Mouse (Mus musculus) cerebellum, postnatal 36 days (tissue): ENCODE data around the gene Aldh1a7.
"Not testable (repeated sequence)": the region's sequence is repeated elsewhere in the genome, so short reads cannot be mapped to it uniquely, and the experiment has no call there.

Experiments used
- DNase-seq, 2 experiments: peaks; one replicate each; pipeline ENCODE4 v3.0.0; 2021 to 2022; ENCODE audit warnings: mixed read lengths in 2 of 2

The Aldh1a7 gene

DNA sequence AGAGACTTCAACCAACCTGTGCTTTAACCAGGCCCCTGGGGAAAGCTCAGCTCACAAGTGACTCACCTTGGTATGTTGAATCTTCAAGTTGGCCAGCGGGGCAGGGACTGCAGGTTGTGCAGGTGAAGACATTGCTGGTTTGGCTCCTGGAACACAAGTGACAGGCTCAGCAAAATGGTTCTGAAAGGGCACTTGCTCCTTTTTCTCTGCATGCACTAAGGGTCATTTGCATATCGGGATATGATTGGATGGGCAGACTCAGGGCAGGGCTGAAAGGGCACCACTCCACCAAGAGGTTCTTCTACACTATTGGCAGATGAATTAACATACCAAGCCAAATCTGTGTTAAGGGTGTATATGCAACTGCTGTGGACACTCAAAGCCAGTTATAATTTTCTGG is at the start of gene Aldh1a7:
Aldh1a7 (minus strand) TSS at position 182 of the 400 bp plus-strand sequence.
- DNase-seq: no peak

- DNase-seq: no peak
Observed at GRCm38 (mm10) chr19:20775681-20776080, 48.3 kb upstream of the Aldh1a7 start.

- DNase-seq: peak in 1 of 2 experiments; percentile 2
Observed at GRCm38 (mm10) chr19:20773941-20774340, 46.6 kb upstream of the Aldh1a7 start.

DNA sequence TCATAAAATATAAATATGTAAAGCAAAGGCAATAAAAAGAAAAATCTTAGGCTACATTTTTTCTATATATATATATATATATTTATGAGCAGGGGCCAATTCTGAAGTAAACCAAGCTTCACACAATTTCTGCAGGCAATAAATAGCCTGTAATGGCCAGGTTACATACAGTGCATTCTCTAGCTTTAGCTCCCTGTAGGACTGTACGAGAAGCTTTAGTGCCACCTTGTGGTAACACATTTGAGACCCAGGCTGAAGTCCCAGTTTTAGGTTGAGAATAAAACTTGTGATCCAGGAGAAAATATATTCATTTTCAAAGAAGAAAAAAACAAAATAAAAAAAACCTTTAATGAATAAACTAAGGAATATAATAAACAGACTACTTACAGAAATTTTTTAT is 36.9 kb upstream of the Aldh1a7 start:
- DNase-seq: peak in 1 of 2 experiments; percentile 5

DNA sequence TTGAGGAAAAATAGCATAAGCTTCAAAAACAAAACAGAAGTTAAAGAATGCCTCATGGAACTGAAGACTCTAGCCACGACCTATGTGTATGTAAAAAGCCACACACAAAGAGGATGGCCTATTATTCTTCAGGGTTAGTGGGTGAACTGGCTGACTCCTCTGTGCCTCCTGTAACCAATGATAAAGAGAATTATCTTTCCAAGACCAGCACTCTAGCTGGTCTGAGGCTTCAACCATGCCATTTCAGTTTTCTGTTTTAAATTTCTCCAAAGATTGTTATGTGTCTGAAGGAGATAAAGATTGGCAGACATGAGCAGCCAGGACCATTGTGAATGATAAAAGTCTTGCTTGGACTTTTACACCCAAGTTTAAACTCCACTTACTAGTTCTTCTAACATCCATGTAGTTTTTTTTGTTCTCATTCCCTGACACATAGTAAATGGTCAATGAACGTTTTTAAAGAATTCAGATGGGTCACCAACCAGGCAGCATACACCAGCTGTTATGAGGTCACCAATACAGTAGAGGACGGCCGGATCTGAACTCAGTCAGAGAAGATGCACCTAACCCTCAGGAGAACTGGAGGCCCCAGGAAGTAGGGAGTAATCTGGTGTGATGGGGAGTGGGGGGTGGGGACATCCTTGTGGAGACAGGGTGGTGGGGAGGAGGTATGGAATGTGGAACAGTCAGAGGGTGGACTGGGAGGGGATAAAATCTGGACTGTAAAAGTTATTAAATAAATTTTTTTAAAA is 34.5 kb upstream of the Aldh1a7 start:
- no peak for DNase-seq

GRCm38 (mm10) chr19:20761119-20761518 is 33.8 kb upstream of the Aldh1a7 start:
- DNase-seq: no peak

- DNase-seq: no peak
Observed at GRCm38 (mm10) chr19:20744630-20745029, 17.3 kb upstream of the Aldh1a7 start.

- no peak for DNase-seq
Observed at GRCm38 (mm10) chr19:20728278-20728677, 916 bp upstream of the Aldh1a7 start.

GRCm38 (mm10) chr19:20722913-20723312 is 4.4 kb downstream of the Aldh1a7 start:
- no peak for DNase-seq

- no peak for DNase-seq
Observed at GRCm38 (mm10) chr19:20720298-20720697, 7.1 kb downstream of the Aldh1a7 start.

DNA sequence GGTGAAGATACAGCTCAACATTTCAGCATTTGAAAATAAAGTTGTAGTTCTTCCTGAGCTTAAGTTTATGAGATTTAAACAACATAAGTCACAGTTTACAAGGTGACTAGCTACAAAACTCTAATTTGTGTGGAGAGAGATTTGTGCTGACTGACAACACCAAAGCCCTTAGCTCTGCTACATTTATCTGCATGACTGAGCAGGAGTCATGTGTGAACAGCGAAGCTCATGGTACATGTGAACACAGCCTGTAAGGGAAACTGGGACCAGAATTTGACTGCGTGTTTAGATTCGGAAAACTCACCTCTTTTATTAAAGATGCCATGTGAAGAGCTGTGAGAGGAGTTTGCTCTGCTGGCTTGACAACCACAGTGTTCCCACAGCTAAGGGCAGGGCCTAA is 11.7 kb downstream of the Aldh1a7 start:
- DNase-seq: no peak

- no peak for DNase-seq
Observed at GRCm38 (mm10) chr19:20715093-20715492, 12.3 kb downstream of the Aldh1a7 start.

DNA sequence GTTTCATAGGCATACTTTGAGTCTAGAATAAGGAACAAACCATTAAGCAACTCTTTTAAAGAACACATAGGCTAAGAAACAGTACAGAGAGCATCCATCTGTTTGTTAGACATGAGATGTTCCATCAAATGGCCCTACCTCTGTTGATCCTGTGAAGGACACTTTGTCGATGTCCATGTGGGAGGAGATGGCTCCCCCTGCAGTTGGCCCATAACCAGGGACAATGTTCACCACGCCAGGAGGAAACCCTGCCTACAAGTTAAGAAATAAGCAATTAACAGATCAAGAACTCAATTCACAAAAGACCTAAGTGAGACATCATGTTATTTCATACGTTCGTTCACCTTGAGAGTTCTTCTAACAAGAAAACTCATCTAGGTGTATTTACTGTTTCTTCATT is 12.8 kb downstream of the Aldh1a7 start:
- DNase-seq: no peak

GRCm38 (mm10) chr19:20707159-20707558 is 20.2 kb downstream of the Aldh1a7 start:
- DNase-seq: no peak

GRCm38 (mm10) chr19:20706747-20707146 is 20.6 kb downstream of the Aldh1a7 start:
- DNase-seq: no peak

DNA sequence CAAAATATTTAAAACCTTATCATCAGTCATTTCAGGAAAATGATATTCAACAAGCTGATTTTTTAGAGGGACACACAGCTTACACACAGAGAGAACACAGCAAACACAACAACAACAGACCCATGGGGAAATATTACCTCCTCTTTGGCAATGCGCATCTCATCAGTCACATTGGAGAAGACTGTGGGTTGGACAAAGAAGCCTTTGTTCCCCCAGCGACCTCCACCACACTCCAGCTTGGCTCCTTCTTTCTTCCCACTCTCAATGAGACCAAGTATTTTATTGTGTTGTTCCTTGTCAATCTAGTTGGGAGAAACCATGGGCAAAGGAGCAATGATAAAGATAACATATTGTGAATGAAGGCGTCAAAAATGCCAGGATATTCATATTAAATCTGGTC is 25.3 kb downstream of the Aldh1a7 start:
- DNase-seq: no peak

DNA sequence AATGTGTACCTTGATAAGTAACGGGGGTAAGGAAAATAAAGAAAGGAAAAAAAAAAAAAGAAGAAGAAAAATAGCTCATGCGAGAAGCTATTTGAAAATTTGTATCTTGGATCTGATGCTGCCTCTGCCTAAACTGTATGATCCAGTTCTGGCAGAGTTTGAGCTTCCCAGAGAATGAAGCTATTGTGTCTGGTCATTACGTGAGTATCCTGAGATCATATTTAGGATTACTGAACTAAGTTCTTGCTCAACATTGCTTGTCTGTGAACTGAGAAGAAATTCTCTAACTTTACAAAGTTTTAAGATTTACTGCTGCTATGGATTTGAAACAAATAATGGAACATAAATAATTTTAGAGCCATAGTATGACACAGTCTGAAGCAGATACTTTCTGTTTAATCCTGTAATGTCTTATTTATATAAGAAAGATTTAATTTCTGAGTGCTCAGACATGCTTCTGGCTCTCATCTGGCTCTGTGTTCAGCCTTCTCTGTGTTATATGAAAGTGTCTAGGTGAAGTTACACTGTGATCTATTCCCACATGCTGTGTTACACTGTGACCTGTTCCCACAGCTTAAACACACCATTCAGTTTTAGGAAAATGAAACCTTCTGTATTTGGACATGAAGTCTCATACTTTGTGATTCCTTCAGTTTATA is 49.5 kb downstream of the Aldh1a7 start:
- no peak for DNase-seq

GRCm38 (mm10) chr19:20654141-20654873 is 73.1 kb downstream of the Aldh1a7 start:
- DNase-seq: no peak

DNA sequence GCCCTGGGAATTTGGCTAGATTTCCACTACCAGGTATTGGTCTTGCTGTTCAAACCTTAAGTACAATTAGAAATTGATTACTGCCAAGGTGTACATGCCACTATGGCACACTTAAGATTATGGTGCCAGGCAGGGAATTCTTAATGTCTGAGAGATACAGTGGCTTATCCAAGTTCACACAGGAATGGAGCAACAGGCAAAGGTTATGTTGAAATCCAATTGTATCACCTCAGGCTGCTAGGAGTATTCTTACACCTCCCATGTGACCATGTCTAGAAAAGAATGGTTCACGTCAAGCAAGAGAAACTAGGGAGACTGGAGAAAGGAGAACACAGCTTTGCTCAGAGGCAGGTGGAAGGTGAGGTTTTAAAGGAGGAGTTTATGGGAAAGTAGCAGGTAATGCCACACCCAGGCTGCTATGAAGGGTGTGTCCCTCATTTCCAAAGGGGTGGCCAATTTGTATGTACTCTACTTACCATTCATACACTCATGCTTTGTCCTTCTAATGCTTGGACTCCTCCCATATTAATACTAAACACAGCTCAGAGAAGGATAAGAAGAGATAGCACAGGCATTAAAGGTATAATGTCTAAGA is 74.2 kb downstream of the Aldh1a7 start:
- no peak for DNase-seq

GRCm38 (mm10) chr19:20650008-20650407 is 77.4 kb downstream of the Aldh1a7 start:
- no peak for DNase-seq

DNA sequence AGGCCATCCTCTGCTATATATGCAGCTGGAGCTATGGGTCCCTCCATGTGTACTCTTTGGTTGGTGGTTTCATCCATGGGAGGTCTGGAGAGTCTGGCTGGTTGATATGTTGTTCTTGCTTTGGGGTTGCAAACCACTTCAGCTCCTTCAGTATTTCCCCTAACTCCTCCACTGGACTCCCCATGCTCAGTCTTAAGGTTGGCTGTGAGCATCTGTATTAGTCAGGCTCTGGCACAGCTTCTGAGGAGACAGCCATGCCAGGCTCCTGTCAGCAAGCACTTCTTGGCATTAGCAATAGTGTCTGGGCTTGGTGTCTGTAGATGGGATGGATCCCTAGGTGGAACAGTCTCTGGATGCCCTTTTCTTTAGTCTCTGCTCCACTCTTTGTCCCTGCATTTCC is 79.9 kb downstream of the Aldh1a7 start:
- DNase-seq: not testable (repeated sequence)

- no peak for DNase-seq
Observed at GRCm38 (mm10) chr19:20644346-20644745, 83.0 kb downstream of the Aldh1a7 start.
